Mouse (Mus musculus) gastrocnemius, adult 2 months (tissue): Measurements from ENCODE around the gene Ccin. TPM values are rescaled to one million over a fixed set of nuclear protein-coding genes. Genes with fewer than 3 reads are reported as not detected.

Experiments used
- DNase-seq: peaks from one replicate; pipeline ENCODE4 v3.0.0; 2022
- H3K27ac ChIP-seq: fragments of 200-600 bp; 2 replicates; pipeline ENCODE4 v1.8.1; 2022; ENCODE audit warnings: mild to moderate bottlenecking
- H3K4me3 ChIP-seq: fragments of 200-600 bp; 2 replicates; pipeline ENCODE4 v1.8.1; 2022; ENCODE audit warnings: mild to moderate bottlenecking, moderate library complexity
- CTCF ChIP-seq: fragments of 200-600 bp; IDR thresholded peaks from 2 replicates; pipeline ENCODE4 v1.8.1; 2022; ENCODE audit warnings: antibody characterized with exemption, mild to moderate bottlenecking, moderate library complexity
- intact Hi-C: fragments of 180-260 bp; cut with DNase I; formaldehyde crosslinking; loops from one replicate; pipeline ENCODE4 v1.15.1; 2025
- total RNA-seq, 2 experiments: library from RNA; stranded (reverse); gene quantifications; 2 replicates each; pipeline ENCODE4 v1.2.3; 2021

Ccin gene
- total RNA-seq, 2 experiments from 2014 or later: not detected

DNA sequence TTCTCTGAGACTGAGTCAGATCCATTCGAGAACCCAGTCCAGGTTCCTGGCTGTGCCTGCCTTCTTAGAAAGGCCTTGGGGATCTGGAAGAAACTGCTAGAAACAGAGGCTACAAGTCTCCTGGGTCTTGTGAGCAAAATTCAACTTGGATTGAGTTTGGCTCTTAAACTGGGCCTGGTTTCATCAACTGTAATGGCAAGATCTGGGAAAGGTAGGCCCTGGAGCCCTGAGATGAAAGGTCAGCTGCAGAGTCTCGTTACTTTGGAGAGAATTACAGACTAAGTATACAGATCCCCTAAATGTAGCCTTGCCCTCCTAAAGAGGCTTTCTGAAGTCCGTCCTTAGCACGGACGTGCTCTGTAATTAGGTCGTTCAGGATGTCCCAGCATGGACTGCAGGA is 42.3 kb downstream of the Ccin start:
- intact Hi-C loops: no loop called here
- no peak overlapping the region for H3K4me3 ChIP-seq
- DNase-seq: no peak
- peak overlapping the region; percentile 17; the same call in 1 of the 2 replicates for H3K27ac ChIP-seq
- TF ChIP-seq CTCF: no peak

DNA sequence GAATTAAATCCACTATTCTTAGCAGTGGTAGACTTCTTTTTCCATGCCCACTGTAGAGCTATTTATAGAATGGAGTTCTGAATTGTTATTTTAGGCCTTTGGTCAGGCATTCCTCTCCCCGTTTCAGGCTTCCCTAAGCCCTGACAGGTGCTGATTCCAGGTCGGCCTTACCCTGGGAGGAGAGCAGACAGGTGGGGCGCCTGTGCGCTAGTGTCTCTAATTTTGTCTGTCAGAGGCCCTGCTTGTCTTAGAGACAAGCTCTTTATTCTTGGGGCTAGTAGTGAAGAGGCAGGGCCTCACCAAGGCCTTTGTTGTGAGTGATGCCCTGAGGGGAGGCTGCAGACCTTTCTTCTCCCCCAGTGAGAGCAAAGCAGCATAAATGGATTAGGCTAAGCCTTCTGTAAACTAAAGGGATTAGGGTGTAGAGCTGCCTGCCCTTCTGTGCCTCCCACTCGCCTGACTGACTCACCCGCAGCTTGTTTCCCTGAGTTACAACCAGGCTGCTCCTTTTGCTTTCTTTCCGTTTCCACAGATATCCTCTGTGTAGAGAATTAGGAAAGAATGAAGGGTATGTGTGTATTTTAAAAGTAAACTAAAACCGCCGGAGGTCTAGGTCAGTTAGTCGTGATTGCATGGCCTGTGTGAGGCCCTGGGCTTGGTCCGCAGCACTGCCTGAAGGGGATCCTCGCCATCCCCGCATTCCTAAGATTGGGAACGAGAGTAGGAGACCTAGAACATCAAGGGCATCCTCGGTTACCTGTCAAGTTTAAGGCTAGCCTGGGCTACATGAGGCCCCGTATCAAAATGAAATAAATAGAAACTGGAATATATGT is 45.2 kb downstream of the Ccin start:
- H3K4me3 ChIP-seq: peak overlapping the region; percentile 21
- intact Hi-C loops: no loop called here
- H3K27ac ChIP-seq: peak overlapping the region; percentile 85
- peak; percentile 60 for DNase-seq
- TF ChIP-seq CTCF: no peak

DNA sequence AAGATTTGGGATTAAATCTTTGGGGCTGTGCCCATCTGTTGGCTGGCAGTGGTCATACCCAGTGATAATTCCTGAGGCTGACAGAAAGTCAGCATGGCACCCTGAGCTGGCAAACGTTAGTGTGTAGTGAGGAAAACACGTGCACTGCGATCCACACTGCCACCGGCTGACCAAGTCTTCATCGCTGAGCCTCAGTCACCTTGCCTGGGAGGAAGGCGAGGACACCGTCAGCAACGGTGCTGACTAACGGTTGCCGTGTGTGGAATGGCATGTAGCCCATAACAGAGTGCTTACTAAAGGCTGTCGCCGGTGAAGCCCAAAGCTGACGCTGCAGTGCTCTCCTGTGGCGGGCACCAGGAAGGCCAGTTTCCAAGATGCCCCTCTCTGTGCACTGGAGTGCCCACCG is 46.4 kb downstream of the Ccin start:
- TF ChIP-seq CTCF: peak; percentile 52
- DNase-seq: peak; percentile 84
- peak overlapping the region; percentile 85 for H3K27ac ChIP-seq
- intact Hi-C loops: loop anchor here (5.0 kb wide), 1 partner anchor 102 kb away; no protein-coding TSS in a partner anchor
- peak overlapping the region; percentile 32 for H3K4me3 ChIP-seq

DNA sequence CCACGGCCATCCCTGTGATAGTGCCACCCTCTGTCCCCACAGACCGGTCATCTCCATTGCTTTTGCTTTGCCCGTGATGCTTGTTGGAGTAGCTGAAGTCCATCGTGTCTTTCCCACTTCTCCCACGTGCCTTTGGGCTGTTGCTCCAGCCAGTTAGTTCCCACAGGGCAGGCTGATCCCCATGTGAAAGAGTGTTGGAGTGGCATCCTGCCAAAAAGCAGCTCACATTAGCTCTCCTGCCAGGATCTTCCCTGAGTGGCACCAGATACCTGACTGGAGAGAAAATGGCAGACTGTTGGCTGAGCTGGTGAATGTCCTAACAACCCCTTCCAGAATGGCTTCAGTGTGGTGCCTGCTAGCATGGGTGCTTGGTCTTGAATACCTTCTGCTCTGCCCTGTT is 48.2 kb downstream of the Ccin start:
- intact Hi-C loops: loop anchor here (5.0 kb wide), 1 partner anchor 104 kb away; no protein-coding TSS in a partner anchor
- H3K4me3 ChIP-seq: no peak overlapping the region
- peak; percentile 72 for DNase-seq
- TF ChIP-seq CTCF: no peak
- peak overlapping the region; percentile 85 for H3K27ac ChIP-seq

Other genes with a start within 250 kb of the Ccin start
- not detected for gene Olfr159, start 212.5 kb upstream of the Ccin start, total RNA-seq
- gene Olfr156, start 159.6 kb upstream of the Ccin start, total RNA-seq: not detected
- gene Olfr157, start 143.3 kb upstream of the Ccin start, total RNA-seq: not detected
- not detected for gene Olfr155, start 131.9 kb upstream of the Ccin start, total RNA-seq
- gene Reck, start 108.0 kb upstream of the Ccin start, total RNA-seq: 1 to 10 TPM; 1.6 to 3.6 TPM
- 1 to 10 TPM; 1.8 to 4.0 TPM for gene Glipr2, start 26.1 kb upstream of the Ccin start, total RNA-seq
- gene Clta, start 21.0 kb downstream of the Ccin start, total RNA-seq: 10 to 100 TPM; 44.5 to 61.3 TPM
- gene Gne, start 100.7 kb downstream of the Ccin start, total RNA-seq: 10 to 100 TPM; 11.6 to 12.5 TPM